Mouse (Mus musculus): ENCODE results near the gene Kdm4a. TPM values are rescaled to one million over a fixed set of nuclear protein-coding genes. Genes with fewer than 3 reads are reported as not detected.

Kdm4a gene
- total RNA-seq, 2 experiments from 2014 or later: 34.4 to 35.7 TPM

GRCm38 (mm10) chr4:118156559-118156958, 23.3 kb downstream of the Kdm4a start:
- DNase-seq (ENCODE audit: low spot score in 2 of 2): no peak

- DNase-seq (ENCODE audit: low spot score in 2 of 2): no peak
Observed at GRCm38 (mm10) chr4:118154889-118155288, 25.0 kb downstream of the Kdm4a start.

- no peak for DNase-seq (ENCODE audit: low spot score in 2 of 2)
Observed at GRCm38 (mm10) chr4:118152020-118152785, 27.6 kb downstream of the Kdm4a start.

GRCm38 (mm10) chr4:118150804-118151203, 29.0 kb downstream of the Kdm4a start:
- no peak for DNase-seq (ENCODE audit: low spot score in 2 of 2)

- no peak for DNase-seq (ENCODE audit: low spot score in 2 of 2)
Observed at GRCm38 (mm10) chr4:118149956-118150680, 29.7 kb downstream of the Kdm4a start.

- no peak for DNase-seq (ENCODE audit: low spot score in 2 of 2)
Observed at GRCm38 (mm10) chr4:118149055-118149576, 30.7 kb downstream of the Kdm4a start.

GRCm38 (mm10) chr4:118148317-118148687, 31.5 kb downstream of the Kdm4a start:
- no peak for DNase-seq (ENCODE audit: low spot score in 2 of 2)

- no peak for DNase-seq (ENCODE audit: low spot score in 2 of 2)
Observed at GRCm38 (mm10) chr4:118147547-118148316, 32.1 kb downstream of the Kdm4a start.

- DNase-seq (ENCODE audit: low spot score in 2 of 2): no peak
Observed at GRCm38 (mm10) chr4:118147090-118147489, 32.8 kb downstream of the Kdm4a start.

GRCm38 (mm10) chr4:118144324-118144723, 35.5 kb downstream of the Kdm4a start:
- DNase-seq (ENCODE audit: low spot score in 2 of 2): no peak

- DNase-seq (ENCODE audit: low spot score in 2 of 2): no peak
Observed at GRCm38 (mm10) chr4:118143679-118144078, 36.2 kb downstream of the Kdm4a start.

GRCm38 (mm10) chr4:118141511-118141910, 38.3 kb downstream of the Kdm4a start:
- no peak for DNase-seq (ENCODE audit: low spot score in 2 of 2)

- DNase-seq (ENCODE audit: low spot score in 2 of 2): no peak
Observed at GRCm38 (mm10) chr4:118138891-118139290, 41.0 kb downstream of the Kdm4a start.

- DNase-seq (ENCODE audit: low spot score in 2 of 2): no peak
Observed at GRCm38 (mm10) chr4:118137857-118138256, 42.0 kb downstream of the Kdm4a start.

- DNase-seq (ENCODE audit: low spot score in 2 of 2): no peak
Observed at GRCm38 (mm10) chr4:118137311-118137710, 42.5 kb downstream of the Kdm4a start.

GRCm38 (mm10) chr4:118135414-118135813, 44.4 kb downstream of the Kdm4a start:
- DNase-seq (ENCODE audit: low spot score in 2 of 2): no peak

GRCm38 (mm10) chr4:118134485-118135365, 45.1 kb downstream of the Kdm4a start, which contains the start of gene St3gal3:
St3gal3 (minus strand) TSS chr4:118134914.
- peak; percentile 100 for DNase-seq (ENCODE audit: low spot score in 2 of 2)

GRCm38 (mm10) chr4:118131329-118131728, 48.5 kb downstream of the Kdm4a start:
- no peak for DNase-seq (ENCODE audit: low spot score in 2 of 2)

- DNase-seq (ENCODE audit: low spot score in 2 of 2): no peak
Observed at GRCm38 (mm10) chr4:118123030-118123704, 56.7 kb downstream of the Kdm4a start.

- DNase-seq (ENCODE audit: low spot score in 2 of 2): no peak
Observed at GRCm38 (mm10) chr4:118122078-118122477, 57.8 kb downstream of the Kdm4a start.

All from gastrocnemius, postnatal 4 days (tissue).